Mouse (Mus musculus) cerebellum, adult 2 months (tissue): ENCODE data around the gene Fbxl17.

Source experiments
- CTCF ChIP-seq: fragments of 200-500 bp; IDR thresholded peaks from 2 replicates; pipeline ENCODE4 v1.5.1; 2011; ENCODE audit warnings: low read depth, mild to moderate bottlenecking, control low read depth, low read length, moderate library complexity, borderline replicate concordance; ENCODE audit not compliant: insufficient read depth
- POLR2A ChIP-seq: fragments of 200-500 bp; IDR thresholded peaks from 2 replicates; pipeline ENCODE4 v1.6.1; 2011; ENCODE audit warnings: low read length, control low read depth, borderline replicate concordance; ENCODE audit not compliant: insufficient read depth

- no peak for TF ChIP-seq CTCF
- no peak for TF ChIP-seq POLR2A
Measured at GRCm38 (mm10) chr17:63077509-63077908, 422.3 kb downstream of the Fbxl17 start.
